Mouse (Mus musculus) brain, embryonic 14.5 days (tissue): ENCODE measurements at regions not wholly inside any gene's neighbourhood (a gene's known extent, or its start where the extent isn't known, plus 50 kb on each side); places are given as distances from the start of the nearest gene placed in this dataset.

Source experiments
- DNase-seq: peaks from one replicate; pipeline ENCODE4 v3.0.0-alpha.2; 2011; ENCODE audit warnings: low read depth
- CTCF ChIP-seq: fragments of 200-500 bp; IDR thresholded peaks from 2 replicates; pipeline ENCODE4 v1.5.1; 2012; ENCODE audit warnings: inconsistent platforms, mild to moderate bottlenecking, moderate library complexity, borderline replicate concordance; ENCODE audit not compliant: insufficient read depth, insufficient read length; ENCODE audit errors: extremely low read depth
- POLR2A ChIP-seq: fragments of 200-500 bp; IDR thresholded peaks from 2 replicates; pipeline ENCODE4 v1.6.1; 2012; ENCODE audit warnings: mild to moderate bottlenecking, inconsistent platforms, borderline replicate concordance; ENCODE audit not compliant: poor library complexity, insufficient read depth, insufficient read length, severe bottlenecking; ENCODE audit errors: extremely low read depth

GRCm38 (mm10) chr14:58180724-58181123 is 110.4 kb downstream of the Fgf9 start:
- no peak for TF ChIP-seq CTCF
- no peak for DNase-seq

- TF ChIP-seq CTCF (no peak), POLR2A (no peak)
- DNase-seq: no peak
Observed at GRCm38 (mm10) chr14:58175651-58176363, 105.5 kb downstream of the Fgf9 start.

- peak; percentile 29 for DNase-seq
- TF ChIP-seq POLR2A: no peak
- TF ChIP-seq CTCF: no peak
Observed at GRCm38 (mm10) chr14:58174512-58174911, 104.2 kb downstream of the Fgf9 start.

- no peak for DNase-seq
- TF ChIP-seq CTCF (no peak), POLR2A (no peak)
Observed at GRCm38 (mm10) chr14:58168920-58169319, 98.6 kb downstream of the Fgf9 start.
